Mouse (Mus musculus) adrenal gland, postnatal 36 days (tissue): Measurements from ENCODE around the gene Anapc15-ps. TPM values are rescaled to one million over a fixed set of nuclear protein-coding genes. Genes with fewer than 3 reads are reported as not detected.
A peak's percentile ranks its signal among the peaks of the same experiment; 100 is the strongest.
"Not testable (repeated sequence)": the region's sequence is repeated elsewhere in the genome, so short reads cannot be mapped to it uniquely, and the experiment has no call there.

Source experiments
- DNase-seq, 2 experiments: peaks; one replicate each; pipeline ENCODE4 v3.0.0; 2021; ENCODE audit warnings: mixed read lengths in 1 of 2
- total RNA-seq, 2 experiments: library from RNA; stranded (reverse); gene quantifications; 2 replicates each; pipeline ENCODE4 v1.2.3; 2021

Anapc15-ps gene
- total RNA-seq, 2 experiments from 2014 or later = not detected

- DNase-seq = peak; percentile 75 to 80
Observed at GRCm38 (mm10) chr10:95630726-95631345, 42.4 kb downstream of the Anapc15-ps start.

- not testable (repeated sequence) for DNase-seq
Observed at GRCm38 (mm10) chr10:95630166-95630565, 43.1 kb downstream of the Anapc15-ps start.

GRCm38 (mm10) chr10:95628338-95628737 is 44.9 kb downstream of the Anapc15-ps start:
- peak in 1 of 2 experiments; percentile 22 for DNase-seq

DNA sequence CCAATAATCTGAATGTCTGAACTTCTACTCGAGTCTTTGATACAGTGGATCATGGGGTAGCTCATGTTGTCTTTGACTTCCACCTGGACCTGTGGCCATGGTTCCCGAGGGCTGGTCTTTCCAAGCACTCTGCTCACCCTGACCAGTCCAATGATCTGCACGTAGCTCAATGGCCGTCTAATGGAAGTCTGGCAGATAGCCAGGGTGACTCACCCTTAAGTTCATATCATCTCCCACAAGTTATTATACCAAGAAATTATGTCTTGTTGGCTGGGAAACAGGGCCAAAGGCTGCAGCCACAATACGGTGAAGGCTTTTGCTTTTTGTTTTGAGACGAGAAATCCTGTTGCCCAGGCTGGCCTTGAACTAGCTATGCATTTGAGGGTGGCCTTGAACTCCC is 45.9 kb downstream of the Anapc15-ps start:
- DNase-seq = peak; percentile 70 to 74

GRCm38 (mm10) chr10:95625300-95625699 is 48.0 kb downstream of the Anapc15-ps start:
- DNase-seq = peak; percentile 33 to 37

GRCm38 (mm10) chr10:95624007-95624406 is 49.2 kb downstream of the Anapc15-ps start:
- no peak for DNase-seq

DNA sequence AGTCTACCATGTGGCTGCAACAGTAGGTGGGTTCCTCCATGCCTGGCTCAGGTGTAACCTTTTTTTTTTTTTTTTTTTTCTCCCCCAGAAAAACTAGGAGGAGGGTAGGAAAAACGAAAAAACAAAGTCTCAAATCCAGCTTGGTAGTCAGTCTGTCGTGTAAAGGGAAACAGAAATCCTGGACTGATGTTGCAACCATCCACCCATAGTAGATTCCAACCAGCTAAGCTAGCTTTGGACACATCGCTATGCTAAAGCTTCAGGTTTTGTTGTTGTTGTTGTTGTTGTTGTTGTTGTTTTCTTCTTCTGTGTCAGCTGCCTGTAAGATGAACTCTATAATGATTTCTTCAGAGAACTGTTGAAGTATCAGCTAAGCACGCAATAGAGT is 49.7 kb downstream of the Anapc15-ps start:
- DNase-seq = no peak

Other genes with a start within 250 kb of the Anapc15-ps start
- gene Mrpl42, start 171.5 kb downstream of the Anapc15-ps start, total RNA-seq = 100 to 1,000 TPM; 115 to 120 TPM
- gene Ube2n, start 158.3 kb downstream of the Anapc15-ps start, total RNA-seq = 100 to 1,000 TPM; 138 to 147 TPM
- gene Nudt4, start 109.3 kb downstream of the Anapc15-ps start, total RNA-seq = 100 to 1,000 TPM; 145 to 149 TPM
- not detected for gene Gm33543, start 169.5 kb upstream of the Anapc15-ps start, total RNA-seq